Mouse (Mus musculus) ES-Bruce4 (cell line): ENCODE results near the gene Nkapd1. TPM values are rescaled to one million over a fixed set of nuclear protein-coding genes. Genes with fewer than 3 reads are reported as not detected.

Experiments
- H3K27ac ChIP-seq: 2 replicates; pipeline ENCODE4 v1.5.1; 2012; ENCODE audit warnings: low read length, inconsistent platforms; ENCODE audit not compliant: insufficient read depth
- H3K27me3 ChIP-seq: 2 replicates; pipeline ENCODE4 v1.6.1; 2012; ENCODE audit warnings: mild to moderate bottlenecking, low read length, inconsistent platforms; ENCODE audit not compliant: control insufficient read depth, poor library complexity, insufficient read depth, severe bottlenecking
- H3K36me3 ChIP-seq: 2 replicates; pipeline ENCODE4 v1.6.1; 2012; ENCODE audit warnings: inconsistent platforms, mild to moderate bottlenecking, low read length, moderate library complexity; ENCODE audit not compliant: control insufficient read depth, poor library complexity, insufficient read depth, severe bottlenecking
- H3K4me1 ChIP-seq: one replicate; pipeline ENCODE4 v1.8.1; 2011; ENCODE audit warnings: low read length; ENCODE audit not compliant: control insufficient read depth, insufficient read depth
- H3K4me3 ChIP-seq: 2 replicates; pipeline ENCODE4 v1.5.1; 2011; ENCODE audit warnings: low read depth, mild to moderate bottlenecking, low read length
- H3K9ac ChIP-seq: 2 replicates; pipeline ENCODE4 v1.6.1; 2012; ENCODE audit warnings: low read depth, mild to moderate bottlenecking, inconsistent platforms; ENCODE audit not compliant: poor library complexity, severe bottlenecking
- H3K9me3 ChIP-seq: replicated peaks from 2 replicates; pipeline ENCODE4 v1.6.1; 2012; ENCODE audit warnings: mild to moderate bottlenecking, low read length, inconsistent platforms; ENCODE audit not compliant: control insufficient read depth, poor library complexity, insufficient read depth, severe bottlenecking
- CTCF ChIP-seq: IDR thresholded peaks from one replicate; pipeline ENCODE4 v1.8.1; 2011; ENCODE audit warnings: low read depth, low read length
- EP300 ChIP-seq: IDR thresholded peaks from 2 replicates; pipeline ENCODE4 v1.6.1; 2011; ENCODE audit warnings: low read depth, low read length; ENCODE audit not compliant: insufficient read depth
- POLR2A ChIP-seq: IDR thresholded peaks from one replicate; pipeline ENCODE4 v1.8.1; 2011; ENCODE audit warnings: low read length; ENCODE audit not compliant: insufficient read depth
- polyA plus RNA-seq: library from polyadenylated mRNA; stranded (reverse); fragments of >200 nt; gene quantifications from 2 replicates; pipeline ENCODE4 v1.2.4, GENCODE M21; 2011; ENCODE audit warnings: low read depth; ENCODE audit not compliant: missing spikeins, insufficient read depth, insufficient read length

Nkapd1 gene
- polyA plus RNA-seq: 40.4 and 46.9 TPM in 2 replicates

DNA sequence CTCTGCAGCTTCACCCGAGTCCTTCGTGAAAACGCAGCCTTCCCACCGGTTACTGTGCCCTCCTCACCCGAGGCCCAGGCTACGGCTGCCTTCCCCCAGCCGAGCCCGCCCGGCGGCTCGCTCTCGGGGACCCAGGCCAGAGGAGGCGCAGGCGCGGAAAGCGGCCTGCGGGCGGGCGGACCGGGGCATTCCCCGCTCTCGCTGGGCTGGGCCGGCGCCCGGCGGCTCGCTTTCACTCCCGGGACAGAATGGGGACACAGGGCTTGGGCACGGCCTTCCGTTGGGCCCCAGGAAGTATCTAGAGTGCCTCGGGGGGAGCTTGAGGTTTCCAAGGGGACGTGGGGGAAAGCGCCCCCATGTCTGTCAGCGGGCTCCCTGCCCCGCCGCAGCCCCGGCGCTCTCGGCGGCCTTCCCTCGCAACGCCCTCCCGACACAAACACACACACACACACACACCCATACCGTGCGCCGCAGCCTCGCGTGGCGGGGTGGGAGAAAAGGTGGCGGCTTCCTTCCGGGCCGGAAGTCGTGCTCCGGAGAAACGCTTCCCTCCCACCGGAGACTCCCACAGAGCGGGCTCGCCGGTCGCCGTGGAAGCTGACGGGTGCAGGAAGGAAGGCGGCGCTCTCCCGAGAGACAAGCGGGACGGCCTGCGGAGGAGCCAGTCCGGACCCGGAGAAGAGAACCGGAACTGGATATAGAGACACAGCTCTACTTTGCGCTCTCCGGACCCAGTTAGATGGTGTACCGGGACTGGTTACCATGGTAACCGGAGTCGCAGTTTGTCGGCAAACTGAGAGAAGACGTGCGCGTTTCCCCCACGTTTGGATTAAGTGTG lies at the start of gene Nkapd1, which contains the start of gene Pih1d2:
Gene Nkapd1 (minus strand): TSS at position 699 of the 838 bp plus-strand sequence.
Gene Pih1d2 (plus strand): TSS at position 556 of the 838 bp plus-strand sequence.
- H3K27ac ChIP-seq: peak within 1 kb of the TSS; percentile 21; the same call in 1 of the 2 replicates
- no peaks in the 10 kb centered on the region for H3K4me1 ChIP-seq
- peak within 1 kb of the TSS; percentile 94 for H3K4me3 ChIP-seq
- TF ChIP-seq EP300: no peak
- TF ChIP-seq POLR2A: no peak
- TF ChIP-seq CTCF: no peak
- H3K9ac ChIP-seq: peak within 1 kb of the TSS; percentile 92
- no peaks in the 10 kb centered on the region for H3K9me3 ChIP-seq
- no peaks in the 10 kb centered on the region for H3K27me3 ChIP-seq
- peaks cover 30% of the 10 kb centered on the region for H3K36me3 ChIP-seq

DNA sequence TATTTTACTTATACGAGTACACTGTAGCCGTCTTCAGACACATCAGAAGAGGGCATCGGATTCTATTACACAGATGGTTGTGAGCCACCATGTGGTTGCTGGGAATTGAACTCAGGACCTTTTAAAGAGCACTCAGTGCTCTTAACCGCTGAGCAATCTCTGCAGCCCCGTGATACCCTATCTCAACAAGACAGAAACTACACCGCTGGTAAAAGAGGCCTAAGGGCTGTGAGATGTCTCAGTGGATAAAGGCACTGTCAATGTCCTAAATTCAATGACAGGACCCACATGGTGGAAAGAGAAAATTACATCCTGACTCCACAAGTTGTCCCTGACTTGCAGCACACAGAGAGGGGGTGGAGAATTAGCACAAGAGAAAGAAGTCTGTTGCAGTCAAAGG lies 49.2 kb upstream of the Nkapd1 start:
- Histone ChIP-seq H3K36me3 (no peaks in the 10 kb centered on the region), H3K27ac (no peak overlapping the region), H3K4me3 (no peak overlapping the region), H3K9me3 (no peaks in the 10 kb centered on the region), H3K4me1 (no peaks in the 10 kb centered on the region), H3K9ac (no peak overlapping the region), H3K27me3 (no peaks in the 10 kb centered on the region)
- no peak for TF ChIP-seq CTCF
- no peak for TF ChIP-seq EP300
- TF ChIP-seq POLR2A: no peak

DNA sequence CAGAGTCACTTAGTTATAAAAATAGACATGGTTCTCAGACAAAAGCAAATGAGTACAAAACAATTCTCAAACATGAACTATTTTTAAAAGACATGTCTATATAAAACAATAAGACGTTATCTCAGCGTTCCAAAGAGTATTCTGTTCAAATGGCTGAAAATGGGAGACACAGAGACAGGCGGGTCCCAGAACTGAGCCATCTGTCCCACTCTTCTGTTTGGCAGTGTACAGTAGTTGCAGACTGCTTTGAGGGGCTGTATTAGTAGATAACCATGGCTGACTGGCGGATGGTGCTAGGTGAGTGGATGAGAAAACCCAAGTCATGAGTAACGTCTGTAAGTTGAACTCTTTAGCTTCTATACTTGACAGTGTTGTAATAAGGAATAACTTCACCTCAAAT lies 47.6 kb upstream of the Nkapd1 start:
- no peak overlapping the region for H3K4me3 ChIP-seq
- no peak for TF ChIP-seq EP300
- TF ChIP-seq POLR2A: no peak
- TF ChIP-seq CTCF: no peak
- no peaks in the 10 kb centered on the region for H3K9me3 ChIP-seq
- H3K27me3 ChIP-seq: no peaks in the 10 kb centered on the region
- H3K36me3 ChIP-seq: no peaks in the 10 kb centered on the region
- H3K27ac ChIP-seq: no peak overlapping the region
- H3K9ac ChIP-seq: no peak overlapping the region
- no peaks in the 10 kb centered on the region for H3K4me1 ChIP-seq

DNA sequence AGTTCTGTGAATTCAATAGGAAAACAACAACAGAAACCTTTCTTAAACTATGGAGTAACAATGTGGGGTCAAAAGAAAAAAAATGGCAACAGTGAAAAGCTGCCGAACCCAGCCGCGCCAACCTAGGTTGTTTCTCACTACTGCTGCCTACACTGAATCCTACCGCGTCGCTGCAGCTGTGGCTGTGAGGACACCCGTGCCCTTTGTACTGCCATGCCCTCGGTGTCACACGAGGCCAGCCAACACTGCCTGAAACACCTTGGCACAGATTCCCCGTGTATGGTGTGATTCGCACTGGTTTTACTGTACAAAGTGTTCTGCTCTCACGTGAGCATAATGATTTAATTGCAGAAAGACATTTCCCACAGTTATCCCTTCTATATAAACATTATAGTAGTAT lies 43.2 kb upstream of the Nkapd1 start:
- Histone ChIP-seq H3K27ac (no peak overlapping the region), H3K27me3 (no peaks in the 10 kb centered on the region), H3K9me3 (no peaks in the 10 kb centered on the region), H3K36me3 (peaks cover 7% of the 10 kb centered on the region; the same call in 1 of the 2 replicates), H3K4me1 (no peaks in the 10 kb centered on the region), H3K4me3 (peak overlapping the region; percentile 8), H3K9ac (no peak overlapping the region)
- no peak for TF ChIP-seq CTCF
- TF ChIP-seq POLR2A: no peak
- no peak for TF ChIP-seq EP300

DNA sequence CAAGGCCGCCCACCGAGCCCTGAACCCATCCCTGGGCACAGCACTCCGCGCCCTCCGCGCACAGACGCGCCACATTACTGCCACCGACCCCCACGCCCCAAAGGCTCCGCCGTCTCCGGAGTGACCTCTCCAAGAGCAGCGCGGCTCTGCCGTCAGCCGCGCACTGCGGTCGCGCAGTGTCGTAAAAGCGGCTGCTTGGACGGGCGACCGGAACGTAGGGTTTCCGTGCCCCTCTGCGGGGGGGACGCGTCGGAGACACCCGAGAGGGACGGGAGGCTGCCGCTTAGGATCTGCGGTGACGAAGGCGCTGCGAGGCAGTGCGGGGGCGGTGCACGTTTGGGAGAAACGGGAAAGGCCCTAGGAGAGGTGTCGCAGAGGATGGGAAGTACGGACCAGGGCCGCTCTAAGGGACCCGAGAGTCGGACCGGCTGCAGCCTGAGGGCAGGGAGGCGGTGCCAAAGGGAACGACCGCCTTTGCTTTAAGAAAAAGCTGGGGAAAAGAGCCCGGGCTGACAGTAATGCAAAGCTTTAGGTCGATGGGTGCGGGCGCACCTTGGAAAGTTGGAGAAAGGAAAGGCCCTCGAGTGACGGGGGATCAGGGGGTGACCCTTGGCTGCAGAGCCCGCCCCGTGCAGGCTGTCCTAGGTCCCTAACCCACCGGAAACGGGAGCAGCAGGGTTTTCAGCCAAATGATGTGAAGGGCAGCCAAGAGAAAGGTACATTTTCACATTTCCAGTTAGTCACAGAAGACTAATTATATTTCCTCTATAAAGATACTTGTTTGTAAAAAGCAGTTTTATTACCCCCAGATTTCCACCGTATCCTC lies 42.3 kb upstream of the Nkapd1 start, which contains the start of gene Dlat:
Gene Dlat (minus strand): TSS at position 389 of the 826 bp plus-strand sequence.
- Histone ChIP-seq H3K36me3 (peaks cover 7% of the 10 kb centered on the region; the same call in 1 of the 2 replicates), H3K4me1 (no peaks in the 10 kb centered on the region), H3K27me3 (no peaks in the 10 kb centered on the region), H3K9me3 (no peaks in the 10 kb centered on the region), H3K27ac (peak within 1 kb of the TSS; percentile 29; the same call in 1 of the 2 replicates), H3K9ac (peak within 1 kb of the TSS; percentile 91), H3K4me3 (peak within 1 kb of the TSS; percentile 98)
- TF ChIP-seq CTCF (no peak), POLR2A (peak; percentile 17), EP300 (peak; percentile 4; the same call in 1 of the 2 replicates)
